Mouse (Mus musculus) embryonic facial prominence, embryonic 13.5 days (tissue): Measurements from ENCODE around the gene Nphs1. TPM values are rescaled to one million over a fixed set of nuclear protein-coding genes. Genes with fewer than 3 reads are reported as not detected.
"Not testable (repeated sequence)": the region's sequence is repeated elsewhere in the genome, so short reads cannot be mapped to it uniquely, and the experiment has no call there.

Source experiments
- ATAC-seq: fragments of 200-750 bp; cut with Nextera tagmentation; 2 replicates; pipeline ENCODE4 v1.8.0; 2017; ENCODE audit warnings: low read depth; ENCODE audit not compliant: insufficient number of reproducible peaks, insufficient read depth, low FRiP score, low TSS enrichment
- H3K27ac ChIP-seq: fragments of 300-500 bp; sonication (generic); 2 replicates; pipeline ENCODE4 v1.5.1; 2015; ENCODE audit warnings: moderate library complexity, mild to moderate bottlenecking, inconsistent platforms
- H3K27me3 ChIP-seq: fragments of 300-500 bp; sonication (generic); 2 replicates; pipeline ENCODE4 v1.6.1; 2015; ENCODE audit warnings: mild to moderate bottlenecking, inconsistent platforms
- H3K36me3 ChIP-seq: fragments of 300-500 bp; sonication (generic); 2 replicates; pipeline ENCODE4 v1.6.1; 2015; ENCODE audit warnings: mild to moderate bottlenecking, inconsistent platforms
- H3K4me1 ChIP-seq: fragments of 300-500 bp; sonication (generic); 2 replicates; pipeline ENCODE4 v1.6.1; 2015; ENCODE audit warnings: inconsistent platforms
- H3K4me2 ChIP-seq: fragments of 300-500 bp; sonication (generic); 2 replicates; pipeline ENCODE4 v1.6.1; 2015; ENCODE audit warnings: moderate library complexity, mild to moderate bottlenecking, inconsistent platforms
- H3K4me3 ChIP-seq: fragments of 300-500 bp; sonication (generic); 2 replicates; pipeline ENCODE4 v1.5.1; 2015; ENCODE audit warnings: mild to moderate bottlenecking, inconsistent platforms
- H3K9ac ChIP-seq: fragments of 300-500 bp; sonication (generic); 2 replicates; pipeline ENCODE4 v1.6.1; 2015; ENCODE audit warnings: mild to moderate bottlenecking, inconsistent platforms
- H3K9me3 ChIP-seq: fragments of 300-500 bp; sonication (generic); 2 replicates; pipeline ENCODE4 v1.6.1; 2016; ENCODE audit warnings: inconsistent platforms
- WGBS: fragments of 180-500 bp; shearing (Covaris S2); methylation state at CpG from one replicate; pipeline ENCODE4 v1.1.7; 2015; ENCODE audit warnings: mixed read lengths; 5-methylcytosine and 5-hydroxymethylcytosine counted together
- polyA plus RNA-seq: library from polyadenylated mRNA; unstranded; fragments of >200 nt; fragmentation: Nextera tagmentation; extraction: Ambion mirVana; gene quantifications from 2 replicates; pipeline ENCODE4 v1.2.1, GENCODE M21; 2015

Gene Nphs1
- polyA plus RNA-seq, 1 experiment from 2014 or later = 0.13 TPM

DNA sequence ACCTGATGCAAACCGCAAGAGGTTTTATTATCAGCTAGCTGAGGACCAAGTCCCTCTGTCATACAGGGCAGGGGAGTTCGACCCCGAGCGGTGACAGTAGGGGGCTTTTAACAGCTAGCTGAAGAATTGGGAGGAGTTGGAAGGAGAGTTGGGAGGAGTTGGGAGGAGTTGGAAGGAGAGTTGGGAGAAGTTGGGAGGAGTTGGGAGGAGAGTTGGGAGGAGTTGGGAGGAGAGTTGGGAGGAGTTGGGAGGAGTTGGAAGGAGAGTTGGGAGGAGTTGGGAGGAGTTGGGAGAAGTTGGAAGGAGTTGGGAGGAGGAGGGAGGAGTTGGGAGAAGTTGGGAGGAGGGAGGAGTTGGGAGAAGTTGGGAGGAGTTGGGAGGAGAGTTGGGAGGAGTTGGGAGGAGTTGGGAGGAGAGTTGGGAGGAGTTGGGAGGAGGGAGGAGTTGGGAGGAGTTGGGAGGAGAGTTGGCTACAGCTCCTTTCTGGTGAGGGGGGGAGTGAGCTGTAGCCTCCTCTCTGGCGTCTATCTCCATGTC lies 37.5 kb downstream of the Nphs1 start:
- not testable (repeated sequence) for H3K27ac ChIP-seq, H3K27me3 ChIP-seq, H3K9me3 ChIP-seq, H3K4me2 ChIP-seq, H3K4me3 ChIP-seq, ATAC-seq, H3K4me1 ChIP-seq, H3K9ac ChIP-seq, H3K36me3 ChIP-seq
- WGBS = 51% methylated on average over 5 of the region's 5 CpGs

DNA sequence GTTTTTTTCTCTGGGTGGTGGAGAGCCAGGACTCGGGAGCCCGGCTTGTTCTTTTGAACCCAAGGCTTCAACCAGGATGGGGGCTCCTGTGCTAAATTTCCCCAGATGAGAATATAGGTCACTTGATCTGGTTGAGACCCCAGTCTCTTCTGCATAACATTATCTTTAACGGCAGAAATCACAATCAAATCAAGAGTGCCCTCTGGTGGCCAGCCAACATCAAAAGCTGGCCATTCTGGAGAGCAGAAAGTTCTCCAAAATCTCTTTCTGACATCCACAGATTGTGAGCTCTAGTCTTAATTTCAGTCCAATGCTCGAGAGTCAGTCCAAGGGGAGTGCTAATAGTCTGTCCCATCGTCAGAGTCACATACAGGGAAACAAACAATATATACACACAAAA lies 43.0 kb downstream of the Nphs1 start:
- H3K9me3 ChIP-seq, H3K4me2 ChIP-seq, H3K4me1 ChIP-seq, H3K36me3 ChIP-seq, ATAC-seq, H3K4me3 ChIP-seq, H3K9ac ChIP-seq, H3K27me3 ChIP-seq, H3K27ac ChIP-seq: not testable (repeated sequence)
- 71% methylated on average over 5 of the region's 5 CpGs for WGBS

- Histone ChIP-seq H3K9me3 (no peaks in the 10 kb centered on the region), H3K9ac (no peak overlapping the region), H3K4me1 (no peaks in the 10 kb centered on the region), H3K4me2 (no peak overlapping the region), H3K27me3 (no peaks in the 10 kb centered on the region), H3K27ac (no peak overlapping the region), H3K4me3 (no peak overlapping the region), H3K36me3 (no peaks in the 10 kb centered on the region)
- no peak for ATAC-seq
- 64% methylated on average over 4 of the region's 4 CpGs for WGBS
These were observed 49.9 kb downstream of the Nphs1 start for GRCm38 (mm10) chr7:30508061-30508460.

- Histone ChIP-seq H3K36me3 (no peaks in the 10 kb centered on the region), H3K4me3 (no peak overlapping the region), H3K9me3 (no peaks in the 10 kb centered on the region), H3K27me3 (no peaks in the 10 kb centered on the region), H3K4me2 (no peak overlapping the region), H3K9ac (no peak overlapping the region), H3K27ac (no peak overlapping the region), H3K4me1 (no peaks in the 10 kb centered on the region)
- WGBS = 54% methylated on average over 24 of the region's 24 CpGs
- ATAC-seq = no peak
These were observed 57.1 kb downstream of the Nphs1 start for GRCm38 (mm10) chr7:30515003-30515760.

GRCm38 (mm10) chr7:30518325-30518724 lies 60.2 kb downstream of the Nphs1 start:
- Histone ChIP-seq H3K4me3 (no peak overlapping the region), H3K36me3 (peaks cover 10% of the 10 kb centered on the region), H3K4me1 (0 out of 2 replicates have a peak, but pooled peaks cover 3% of the 10 kb centered on the region), H3K27ac (no peak overlapping the region), H3K4me2 (no peak overlapping the region), H3K27me3 (no peaks in the 10 kb centered on the region), H3K9ac (no peak overlapping the region; the same call in 1 of the 2 replicates), H3K9me3 (no peaks in the 10 kb centered on the region)
- ATAC-seq = no peak
- 30% methylated on average over 8 of the region's 8 CpGs for WGBS

- Histone ChIP-seq H3K4me3 (no peak overlapping the region), H3K27me3 (no peaks in the 10 kb centered on the region), H3K36me3 (peaks cover 30% of the 10 kb centered on the region), H3K4me1 (0 out of 2 replicates have a peak, but pooled peaks cover 3% of the 10 kb centered on the region), H3K9ac (no peak overlapping the region), H3K27ac (no peak overlapping the region), H3K4me2 (no peak overlapping the region), H3K9me3 (no peaks in the 10 kb centered on the region)
- ATAC-seq = no peak
- 76% methylated on average over 4 of the region's 4 CpGs for WGBS
These were observed 62.3 kb downstream of the Nphs1 start for GRCm38 (mm10) chr7:30520396-30520795.

- H3K4me2 ChIP-seq = no peak overlapping the region
- H3K36me3 ChIP-seq = peaks cover 35% of the 10 kb centered on the region
- H3K27me3 ChIP-seq = no peaks in the 10 kb centered on the region
- no peak overlapping the region for H3K9ac ChIP-seq
- no peaks in the 10 kb centered on the region for H3K9me3 ChIP-seq
- no peak overlapping the region for H3K4me3 ChIP-seq
- no peak for ATAC-seq
- 67% methylated on average over 5 of the region's 5 CpGs for WGBS
- 0 out of 2 replicates have a peak overlapping the region, but pooled peaks have one; percentile 11 for H3K27ac ChIP-seq
- H3K4me1 ChIP-seq = peaks cover 6% of the 10 kb centered on the region
These were observed 62.7 kb downstream of the Nphs1 start for GRCm38 (mm10) chr7:30520856-30521255.

GRCm38 (mm10) chr7:30522871-30523270 lies 64.8 kb downstream of the Nphs1 start:
- Histone ChIP-seq H3K9ac (no peak overlapping the region), H3K9me3 (no peaks in the 10 kb centered on the region), H3K36me3 (peaks cover 54% of the 10 kb centered on the region), H3K27me3 (no peaks in the 10 kb centered on the region), H3K4me2 (no peak overlapping the region), H3K27ac (no peak overlapping the region), H3K4me1 (peaks cover 20% of the 10 kb centered on the region), H3K4me3 (no peak overlapping the region)
- 88% methylated on average over 10 of the region's 10 CpGs for WGBS
- no peak for ATAC-seq

DNA sequence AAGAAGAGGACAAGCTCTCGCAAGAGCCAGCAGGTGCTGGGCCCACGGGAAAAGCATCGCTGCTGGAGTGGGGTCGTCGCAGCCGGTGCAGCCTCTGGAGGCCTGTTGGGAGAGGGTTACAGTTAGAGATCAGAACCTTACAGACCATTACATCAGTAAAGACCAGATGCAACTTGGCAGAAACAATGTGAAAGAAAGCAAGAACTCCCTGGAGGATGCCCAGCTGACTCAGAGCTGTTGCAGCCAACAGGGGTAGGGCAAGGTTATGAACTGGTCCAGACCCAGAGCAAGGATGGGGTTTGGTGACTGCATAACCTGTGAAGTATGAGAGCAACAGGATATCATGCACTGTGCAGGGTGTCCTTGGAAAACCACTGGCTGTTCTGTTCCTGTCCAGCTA lies 66.4 kb downstream of the Nphs1 start:
- Histone ChIP-seq H3K4me3 (no peak overlapping the region), H3K4me2 (no peak overlapping the region), H3K9ac (no peak overlapping the region), H3K36me3 (peaks cover 70% of the 10 kb centered on the region), H3K9me3 (no peaks in the 10 kb centered on the region), H3K4me1 (peaks cover 20% of the 10 kb centered on the region), H3K27me3 (no peaks in the 10 kb centered on the region), H3K27ac (no peak overlapping the region)
- 83% methylated on average over 6 of the region's 6 CpGs for WGBS
- no peak for ATAC-seq

- Histone ChIP-seq H3K4me3 (peak overlapping the region; percentile 27), H3K27me3 (no peaks in the 10 kb centered on the region), H3K27ac (peak overlapping the region; percentile 84), H3K4me2 (peak overlapping the region; percentile 53), H3K9me3 (no peaks in the 10 kb centered on the region), H3K36me3 (peaks cover 84% of the 10 kb centered on the region), H3K9ac (peak overlapping the region; percentile 64), H3K4me1 (peaks cover 20% of the 10 kb centered on the region)
- WGBS = 14% methylated on average over 10 of the region's 10 CpGs
- ATAC-seq = no peak
These were observed 67.8 kb downstream of the Nphs1 start for GRCm38 (mm10) chr7:30525954-30526353.

DNA sequence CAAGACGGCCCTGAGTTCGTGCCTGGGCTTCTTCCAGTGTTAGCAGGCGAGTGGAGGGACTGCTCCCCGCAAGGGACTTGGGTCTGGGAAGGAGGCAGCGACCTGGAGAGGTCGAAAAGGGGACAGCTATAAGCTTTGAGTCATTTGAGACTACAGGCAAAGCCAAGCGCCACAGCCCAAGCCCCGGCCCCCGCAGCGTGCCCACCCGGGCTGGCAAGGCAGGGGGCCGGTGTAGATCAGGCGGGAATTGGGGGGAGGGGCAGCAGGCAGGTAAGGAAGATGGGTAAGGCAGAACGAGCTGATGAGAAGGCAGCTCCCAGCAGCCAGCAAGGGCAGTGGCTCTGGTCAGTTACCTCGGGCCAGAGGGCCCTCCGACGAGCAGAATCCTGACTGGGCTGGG lies 68.3 kb downstream of the Nphs1 start:
- Histone ChIP-seq H3K9me3 (no peaks in the 10 kb centered on the region), H3K4me2 (peak overlapping the region; percentile 53), H3K9ac (peak overlapping the region; percentile 64), H3K36me3 (peaks cover 88% of the 10 kb centered on the region), H3K27me3 (no peaks in the 10 kb centered on the region), H3K4me1 (peaks cover 23% of the 10 kb centered on the region), H3K27ac (peak overlapping the region; percentile 84), H3K4me3 (peak overlapping the region; percentile 27)
- ATAC-seq = no peak
- WGBS = 11% methylated on average over 17 of the region's 17 CpGs

DNA sequence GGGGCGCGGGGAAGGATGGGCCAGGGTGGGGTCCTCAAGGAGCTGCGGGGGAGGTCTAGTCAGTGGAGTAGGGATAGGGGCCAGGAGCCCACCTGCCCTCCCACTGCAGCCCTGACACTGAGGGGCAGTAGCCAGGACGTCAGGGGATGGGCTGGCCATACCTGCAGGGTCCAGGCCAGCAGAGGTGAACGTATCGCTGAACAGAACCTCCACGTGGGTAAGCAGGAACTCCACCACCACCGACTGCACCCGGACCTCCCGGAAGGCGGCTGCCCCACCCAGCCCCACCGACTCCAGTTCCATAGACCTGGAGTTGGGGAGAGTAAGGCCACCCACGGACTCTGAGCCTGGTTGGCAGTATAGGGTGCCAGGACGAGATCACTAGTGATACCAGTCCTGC lies 68.9 kb downstream of the Nphs1 start:
- peak overlapping the region; percentile 84 for H3K27ac ChIP-seq
- H3K27me3 ChIP-seq = no peaks in the 10 kb centered on the region
- WGBS = 78% methylated on average over 14 of the region's 14 CpGs
- H3K9ac ChIP-seq = peak overlapping the region; percentile 64; the same call in 1 of the 2 replicates
- H3K9me3 ChIP-seq = no peaks in the 10 kb centered on the region
- ATAC-seq = no peak
- peaks cover 93% of the 10 kb centered on the region for H3K36me3 ChIP-seq
- H3K4me3 ChIP-seq = peak overlapping the region; percentile 27
- peaks cover 26% of the 10 kb centered on the region for H3K4me1 ChIP-seq
- H3K4me2 ChIP-seq = peak overlapping the region; percentile 53
